Mouse (Mus musculus) right cerebral cortex, postnatal 10 days (tissue): ENCODE results near the gene Csnk1g2.
"Not testable (repeated sequence)": the region's sequence is repeated elsewhere in the genome, so short reads cannot be mapped to it uniquely, and the experiment has no call there.

Experiments used
- DNase-seq, 2 experiments: peaks; one replicate each; pipeline ENCODE4 v3.0.0; 2021; ENCODE audit warnings: low spot score in 2 of 2

The Csnk1g2 gene

DNA sequence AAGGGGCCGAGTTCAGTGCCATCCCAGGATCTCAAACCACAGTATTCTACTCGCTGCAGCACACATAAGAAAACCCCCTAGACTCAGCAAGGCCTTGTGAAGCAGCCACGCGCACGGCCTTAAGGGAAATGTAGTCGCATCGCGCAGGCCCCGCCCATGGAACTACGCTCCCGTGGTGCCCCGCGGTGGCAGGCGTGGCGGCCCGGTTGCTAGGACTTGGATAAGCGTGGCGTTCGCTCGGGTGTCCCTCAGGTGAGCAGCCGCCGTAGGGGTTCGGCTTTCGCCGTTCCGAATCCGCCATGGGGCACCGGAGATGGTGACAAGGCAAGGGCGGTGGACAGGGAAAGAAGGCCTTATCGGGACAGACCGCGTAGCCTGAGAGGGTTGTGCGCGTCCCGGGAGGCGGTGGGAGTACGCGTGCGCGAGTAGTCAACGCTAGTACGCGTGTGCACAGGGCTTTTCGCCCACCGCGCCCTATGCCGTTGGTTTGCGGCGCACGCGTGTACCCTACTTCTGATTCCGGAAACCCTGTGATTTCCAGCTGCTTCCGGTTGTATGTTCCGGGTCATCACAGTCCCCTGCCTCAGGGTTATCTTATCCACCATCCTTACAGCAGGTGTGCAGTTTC, 19.8 kb upstream of the Csnk1g2 start, which contains the start of the genes Scamp4 and Adat3:
Scamp4 (plus strand) TSS at position 175 of the 628 bp plus-strand sequence.
Adat3 (plus strand) TSS at position 183 of the 628 bp plus-strand sequence.
- peak; percentile 97 for DNase-seq

DNA sequence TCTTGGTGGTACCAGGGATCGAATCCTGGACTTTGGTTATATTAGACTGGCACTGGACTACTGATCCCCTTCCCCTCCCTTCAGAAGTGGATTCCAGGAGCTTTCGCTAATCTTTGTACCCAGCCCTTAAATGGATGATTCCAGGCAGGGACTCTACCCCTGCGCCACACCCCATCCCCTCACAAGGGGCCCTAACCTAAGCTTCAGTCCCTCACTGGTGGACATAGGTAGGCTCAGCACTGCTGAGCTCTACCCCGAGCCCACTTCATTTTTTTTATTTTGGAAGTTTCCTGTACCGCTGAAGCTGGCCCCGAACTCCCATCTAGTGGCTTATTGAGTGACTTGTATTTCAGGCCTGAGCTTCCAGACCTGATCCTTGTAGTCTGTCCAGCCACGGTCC, 19.3 kb upstream of the Csnk1g2 start:
- no peak for DNase-seq

DNA sequence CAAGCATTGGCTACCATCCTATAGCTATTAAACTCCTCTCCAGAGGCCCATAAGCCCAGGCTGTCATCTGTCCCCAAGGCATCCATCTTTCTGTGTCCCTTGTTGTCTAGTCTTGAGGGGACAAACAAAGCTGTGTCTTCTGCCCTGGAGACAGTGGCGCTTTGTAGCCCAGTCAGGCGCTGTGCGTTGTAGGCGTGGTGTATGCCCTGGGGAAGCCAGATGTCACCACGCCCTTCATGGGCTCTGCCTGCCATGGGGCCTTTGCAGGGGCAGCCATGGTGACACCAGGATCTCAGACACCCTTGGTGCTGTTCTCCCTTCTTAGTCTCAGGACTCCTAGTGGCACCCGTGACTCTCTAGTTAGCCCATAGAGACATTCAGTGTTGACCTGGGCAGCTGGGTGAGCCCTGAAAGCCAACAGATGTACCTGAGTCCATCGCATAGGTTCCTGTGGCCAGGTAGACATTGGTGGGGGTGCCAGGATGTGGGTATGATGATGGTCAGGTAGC, 18.6 kb upstream of the Csnk1g2 start:
- DNase-seq: no peak

GRCm38 (mm10) chr10:80604988-80605387, 17.6 kb upstream of the Csnk1g2 start:
- DNase-seq: no peak

DNA sequence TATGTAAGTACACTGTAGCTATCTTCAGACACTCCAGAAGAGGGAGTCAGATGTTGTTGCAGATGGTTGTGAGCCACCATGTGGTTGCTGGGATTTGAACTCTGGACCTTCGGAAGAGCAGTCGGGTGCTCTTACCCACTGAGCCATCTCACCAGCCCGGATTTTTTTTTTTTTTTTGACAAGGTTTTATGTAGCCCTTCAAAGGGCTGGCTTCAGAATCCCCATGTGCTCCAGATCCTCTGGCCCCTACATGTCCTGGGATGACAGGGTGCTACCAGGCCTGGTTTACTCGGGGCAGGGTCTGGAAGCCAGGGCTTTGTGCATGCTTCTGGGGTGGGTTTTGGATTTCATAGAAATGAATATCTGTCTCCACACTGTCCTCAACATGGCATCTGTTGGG, 16.9 kb upstream of the Csnk1g2 start, which contains the start of gene Gm49322:
Gm49322 (plus strand) TSS at position 301 of the 400 bp plus-strand sequence.
- DNase-seq: not testable (repeated sequence)

GRCm38 (mm10) chr10:80606306-80606705, 16.3 kb upstream of the Csnk1g2 start:
- DNase-seq: no peak

DNA sequence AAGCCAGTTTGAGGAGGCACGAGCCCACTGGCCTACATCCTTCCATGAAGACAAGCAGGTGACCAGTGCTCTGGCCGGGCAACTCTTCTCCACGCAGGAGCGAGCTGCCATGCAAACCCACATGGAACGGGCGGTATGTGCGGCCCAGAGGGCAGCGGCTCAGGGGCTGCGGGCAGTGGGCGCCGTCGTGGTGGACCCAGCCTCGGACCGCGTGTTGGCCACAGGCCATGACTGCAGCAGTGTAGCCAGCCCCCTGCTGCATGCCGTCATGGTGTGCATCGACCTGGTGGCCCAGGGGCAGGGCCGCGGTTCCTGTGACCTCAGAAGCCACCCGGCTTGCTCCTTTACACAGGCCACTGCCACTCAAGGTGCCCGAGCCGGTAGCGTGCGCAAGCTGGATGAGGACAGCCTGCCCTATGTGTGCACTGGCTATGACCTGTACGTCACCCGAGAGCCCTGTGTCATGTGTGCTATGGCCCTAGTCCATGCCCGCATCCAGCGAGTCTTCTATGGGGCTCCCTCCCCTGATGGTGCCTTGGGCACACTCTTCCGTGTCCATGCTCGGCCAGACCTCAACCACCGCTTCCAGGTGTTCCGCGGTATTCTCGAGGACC, 15.8 kb upstream of the Csnk1g2 start:
- no peak for DNase-seq

GRCm38 (mm10) chr10:80608435-80608834, 14.2 kb upstream of the Csnk1g2 start:
- DNase-seq: no peak

GRCm38 (mm10) chr10:80609269-80609924, 13.2 kb upstream of the Csnk1g2 start:
- DNase-seq: no peak

GRCm38 (mm10) chr10:80610116-80610785, 12.4 kb upstream of the Csnk1g2 start:
- no peak for DNase-seq

DNA sequence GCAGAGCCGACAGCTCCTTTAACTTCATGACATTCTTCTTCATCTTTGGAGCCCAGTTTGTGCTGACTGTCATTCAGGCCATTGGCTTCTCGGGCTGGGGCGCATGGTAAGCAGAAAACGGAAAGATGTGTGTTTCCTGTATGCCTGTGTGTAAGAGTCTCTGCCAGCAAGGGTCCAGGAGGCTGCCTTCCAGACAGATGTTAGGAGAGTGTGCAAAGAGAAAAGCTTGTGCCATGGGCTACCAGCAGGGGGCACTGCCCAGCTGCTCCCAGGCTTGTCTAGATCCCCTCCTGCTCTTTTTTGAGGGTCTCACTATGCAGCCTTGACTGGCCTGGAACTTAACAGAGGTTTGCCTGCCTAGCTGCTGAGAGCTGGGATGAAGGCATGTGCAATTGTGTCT, 11.6 kb upstream of the Csnk1g2 start:
- no peak for DNase-seq

DNA sequence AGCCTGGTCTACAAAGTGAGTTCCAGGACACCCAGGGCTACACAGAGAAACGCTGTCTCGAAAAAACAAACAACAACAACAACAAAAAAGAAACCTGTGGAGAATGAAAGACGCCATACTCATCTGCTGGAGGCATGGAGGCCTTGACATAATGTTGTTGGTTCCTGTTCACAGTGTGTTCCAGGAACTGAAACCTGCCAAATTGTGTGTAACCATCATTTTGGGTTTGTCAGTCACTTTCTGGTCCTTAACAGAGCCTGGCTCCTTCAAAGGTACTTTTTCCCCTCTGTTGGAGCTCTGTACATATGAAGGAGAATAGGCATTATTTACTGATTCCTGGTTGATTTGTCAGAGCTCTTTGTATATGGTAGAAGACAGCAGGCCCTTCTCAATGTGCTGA, 10.7 kb upstream of the Csnk1g2 start:
- DNase-seq: no peak

- no peak for DNase-seq
Measured at GRCm38 (mm10) chr10:80613821-80614220, 8.8 kb upstream of the Csnk1g2 start.

DNA sequence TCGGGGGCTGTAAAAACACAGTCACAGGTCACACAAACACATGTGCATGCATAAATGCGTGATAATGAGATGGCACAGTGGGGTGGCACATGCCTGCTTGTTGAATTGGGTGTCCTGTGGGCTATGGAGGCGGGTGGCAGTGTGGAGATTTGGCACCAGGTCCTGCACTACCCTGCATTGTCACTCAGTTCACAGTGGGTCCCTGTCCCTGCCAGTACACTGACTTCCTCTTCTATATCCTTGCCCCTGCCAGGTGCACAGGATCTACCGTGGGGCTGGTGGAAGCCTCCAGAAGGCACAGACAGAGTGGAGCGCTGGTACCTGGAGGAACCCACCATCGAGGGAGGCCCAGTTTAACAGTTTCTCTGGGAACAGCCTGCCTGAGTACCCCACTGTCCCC, 8.3 kb upstream of the Csnk1g2 start:
- no peak for DNase-seq

- peak in 1 of 2 experiments; percentile 53 for DNase-seq
Measured at GRCm38 (mm10) chr10:80618181-80618580, 4.5 kb upstream of the Csnk1g2 start.

DNA sequence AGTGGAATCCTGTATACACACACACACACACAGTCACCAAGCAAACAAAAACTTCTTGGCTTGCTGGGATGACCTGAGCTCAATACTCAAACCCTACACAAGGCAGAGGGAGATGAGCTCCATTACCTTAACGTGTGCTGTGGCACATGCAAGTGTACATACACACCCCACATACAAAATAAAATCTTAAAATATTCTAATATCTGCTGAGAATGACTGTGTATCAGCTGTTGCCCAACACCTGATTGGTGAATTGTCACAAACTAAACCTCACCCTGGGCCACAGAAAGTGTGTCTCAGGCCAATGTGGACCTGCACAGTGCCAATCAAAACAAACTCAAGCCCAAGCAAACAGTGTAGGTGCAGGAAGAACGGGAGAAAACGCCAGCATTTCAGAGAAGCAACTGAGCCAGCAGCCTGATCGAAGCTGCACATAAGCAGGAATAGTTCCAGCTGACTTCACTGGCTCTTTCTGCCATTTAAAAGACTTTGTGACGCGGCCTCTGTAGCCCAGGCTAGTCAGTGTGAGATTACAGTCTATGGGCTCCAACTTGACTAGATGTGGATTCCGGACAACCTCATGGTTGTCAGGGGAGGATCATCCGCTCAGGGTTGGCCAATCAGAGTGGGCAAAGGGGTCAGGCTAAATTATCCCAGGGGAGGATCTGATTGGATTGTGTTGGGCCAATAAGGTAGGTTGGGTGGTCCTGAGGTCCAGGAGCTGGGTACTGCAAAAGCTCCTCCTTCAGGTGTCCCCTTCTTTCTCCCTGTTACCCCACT, 3.0 kb upstream of the Csnk1g2 start:
- DNase-seq: no peak

DNA sequence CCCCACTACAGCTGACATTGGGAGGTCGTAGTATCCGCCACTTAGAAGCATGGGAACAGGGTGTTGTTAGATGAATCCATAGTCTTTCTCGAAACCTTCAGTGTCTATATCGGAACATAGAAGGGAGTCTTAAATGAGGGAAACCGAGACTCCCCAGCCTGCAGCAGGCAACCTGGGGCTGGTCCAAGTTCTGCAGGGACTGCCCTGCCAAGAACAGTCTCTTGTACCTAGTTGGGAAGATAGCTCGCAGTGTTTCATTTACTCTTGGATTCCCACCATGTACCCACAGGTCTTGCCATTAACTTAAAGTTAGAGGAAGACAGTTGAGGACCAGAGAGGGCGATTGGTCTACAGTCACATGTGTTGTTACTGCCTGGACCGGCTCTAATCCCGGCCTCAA, 2.3 kb upstream of the Csnk1g2 start:
- DNase-seq: no peak

DNA sequence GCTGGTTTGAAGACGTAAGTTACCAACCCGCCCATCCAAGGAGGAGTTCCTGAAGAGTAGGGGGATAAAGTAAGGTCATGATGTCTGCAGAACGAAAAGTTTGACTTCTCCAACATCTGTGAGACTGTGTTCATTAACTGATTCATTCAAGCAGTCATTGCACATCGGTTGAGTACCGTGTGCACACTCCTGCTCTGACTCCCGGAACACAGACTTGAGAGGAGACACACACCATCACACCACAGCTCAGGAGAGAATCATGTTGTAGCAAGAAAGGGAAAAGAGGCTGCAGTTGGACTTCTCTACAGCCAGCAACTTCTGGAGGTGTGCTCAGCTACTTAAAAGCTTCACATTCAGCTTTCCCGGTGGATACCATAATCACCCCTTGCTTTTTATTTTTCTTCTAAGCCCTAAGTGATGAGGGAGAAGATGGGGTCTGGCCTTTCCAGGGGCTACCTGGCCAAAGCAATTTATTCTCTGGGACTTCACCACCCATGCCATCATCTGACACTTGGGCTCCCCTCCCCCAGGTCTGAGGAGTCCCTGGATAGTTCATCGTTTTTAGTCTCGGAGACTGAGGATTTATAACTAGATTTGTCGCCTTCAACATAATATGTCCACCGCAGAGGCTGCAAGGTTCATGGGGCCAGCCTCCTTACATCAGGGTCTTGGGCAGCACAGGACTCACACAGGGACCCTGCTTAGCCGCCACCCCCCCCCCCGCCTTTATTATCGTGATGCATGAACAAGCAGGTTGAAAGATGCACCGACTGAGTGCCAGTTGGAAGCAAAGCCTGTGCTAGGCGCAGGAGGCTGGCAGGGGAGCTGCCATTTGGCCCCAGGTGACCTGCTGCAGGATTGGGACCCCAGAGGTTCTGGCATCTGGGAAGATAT, 1.6 kb upstream of the Csnk1g2 start:
- DNase-seq: peak in 1 of 2 experiments; percentile 67

GRCm38 (mm10) chr10:80621690-80621939, 1.0 kb upstream of the Csnk1g2 start:
- no peak for DNase-seq

- peak; percentile 100 for DNase-seq
Measured at GRCm38 (mm10) chr10:80621940-80622660, 538 bp upstream of the Csnk1g2 start.
